Mouse (Mus musculus) layer of hippocampus, postnatal 36 days (tissue): ENCODE measurements around the gene Prune2. TPM values are rescaled to one million over a fixed set of nuclear protein-coding genes. Genes with fewer than 3 reads are reported as not detected.
"Not testable (repeated sequence)": the region's sequence is repeated elsewhere in the genome, so short reads cannot be mapped to it uniquely, and the experiment has no call there.

Experiments
- DNase-seq, 2 experiments: peaks; one replicate each; pipeline ENCODE4 v3.0.0; 2022
- total RNA-seq, 2 experiments: library from RNA; stranded (reverse); gene quantifications; 2 replicates each; pipeline ENCODE4 v1.2.3; 2021

Prune2 gene
- total RNA-seq, 2 experiments from 2014 or later = 69.1 to 70.3 TPM

- no peak for DNase-seq
Observed at GRCm38 (mm10) chr19:17130544-17130943, 174.6 kb downstream of the Prune2 start.

GRCm38 (mm10) chr19:17136677-17137460 is 181.0 kb downstream of the Prune2 start:
- DNase-seq = peak; percentile 59 to 73

- no peak for DNase-seq
Observed at GRCm38 (mm10) chr19:17137656-17138055, 181.7 kb downstream of the Prune2 start.

- no peak for DNase-seq
Observed at GRCm38 (mm10) chr19:17138144-17138915, 182.4 kb downstream of the Prune2 start.

GRCm38 (mm10) chr19:17140016-17140914 is 184.3 kb downstream of the Prune2 start:
- DNase-seq = no peak

- DNase-seq = no peak
Observed at GRCm38 (mm10) chr19:17143245-17143644, 187.3 kb downstream of the Prune2 start.

- DNase-seq = no peak
Observed at GRCm38 (mm10) chr19:17144205-17144604, 188.3 kb downstream of the Prune2 start.

GRCm38 (mm10) chr19:17150064-17150463 is 194.1 kb downstream of the Prune2 start:
- no peak for DNase-seq

- no peak for DNase-seq
Observed at GRCm38 (mm10) chr19:17151781-17152180, 195.9 kb downstream of the Prune2 start.

- DNase-seq = no peak
Observed at GRCm38 (mm10) chr19:17152461-17152860, 196.5 kb downstream of the Prune2 start.

GRCm38 (mm10) chr19:17153911-17154639 is 198.2 kb downstream of the Prune2 start:
- no peak for DNase-seq

- no peak for DNase-seq
Observed at GRCm38 (mm10) chr19:17155216-17155615, 199.3 kb downstream of the Prune2 start.

- no peak for DNase-seq
Observed at GRCm38 (mm10) chr19:17159676-17160075, 203.8 kb downstream of the Prune2 start.

GRCm38 (mm10) chr19:17160231-17160630 is 204.3 kb downstream of the Prune2 start:
- DNase-seq = no peak

GRCm38 (mm10) chr19:17163511-17163953 is 207.6 kb downstream of the Prune2 start:
- DNase-seq = peak in 1 of 2 experiments; percentile 5

- DNase-seq = no peak
Observed at GRCm38 (mm10) chr19:17166288-17166687, 210.4 kb downstream of the Prune2 start.

GRCm38 (mm10) chr19:17168186-17168585 is 212.3 kb downstream of the Prune2 start:
- DNase-seq = no peak

GRCm38 (mm10) chr19:17169746-17170145 is 213.8 kb downstream of the Prune2 start:
- DNase-seq = no peak

GRCm38 (mm10) chr19:17174501-17174900 is 218.6 kb downstream of the Prune2 start:
- DNase-seq = not testable (repeated sequence)

GRCm38 (mm10) chr19:17180506-17180905 is 224.6 kb downstream of the Prune2 start:
- peak in 1 of 2 experiments; percentile 8 for DNase-seq

- no peak for DNase-seq
Observed at GRCm38 (mm10) chr19:17194730-17195129, 238.8 kb downstream of the Prune2 start.

- DNase-seq = no peak
Observed at GRCm38 (mm10) chr19:17199059-17199458, 243.1 kb downstream of the Prune2 start.
